Comparison of ENCODE assay signal across 9 mouse cellular contexts in genomic region chr11:119206562-119206961, GRCm38 (mm10). TPM values are rescaled to one million over a fixed set of nuclear protein-coding genes. Genes with fewer than 3 reads are reported as not detected.
DNase-seq lines count a peak whose midpoint lies in the region; ATAC-seq and TF ChIP-seq lines count a peak whose summit lies in the region.
"Had no signal": no experiment of that assay in that cellular context is flagged by ENCODE, and none has a peak within 500 bp of the region (broad histone marks: within the 10 kb centered on the region; RNA-seq: fewer than 3 reads in every experiment).

No protein-coding gene starts in this region.

- no peak for TF ChIP-seq POLR2A in liver, adult 2 months (IDR thresholded peaks at IDR 0.05; ENCODE audit: extremely low read depth, insufficient read depth, low read length)

- H3K4me3 ChIP-seq in forebrain, embryonic 14.5 days (ENCODE audit: low read depth, low read length) = no peak overlapping the region
- no peak overlapping the region for H3K4me3 ChIP-seq in forebrain, embryonic 12.5 days (replicated peaks)
- H3K4me3 ChIP-seq in liver, adult 2 months (ENCODE audit: insufficient read depth, low read depth, low read length) = no peak overlapping the region
- H3K4me3 ChIP-seq: hindbrain, embryonic 15.5 days had no signal

- no peak overlapping the region for H3K27ac ChIP-seq in forebrain, embryonic 14.5 days (ENCODE audit: low read depth, low read length)
- no peak overlapping the region for H3K27ac ChIP-seq in forebrain, embryonic 12.5 days
- no peak overlapping the region for H3K27ac ChIP-seq in liver, adult 2 months (replicated peaks; ENCODE audit: insufficient read depth, low read depth, low read length)
- H3K27ac ChIP-seq: hindbrain, embryonic 15.5 days had no signal

- ATAC-seq in forebrain, embryonic 14.5 days = no peak
- no peak for ATAC-seq in forebrain, embryonic 12.5 days (ENCODE audit: low FRiP score)

- intact Hi-C loops in heart, postnatal 14 days (cut with DNase I) = loop anchor here (2.0 kb wide), 1 partner anchor 42 kb away; no protein-coding TSS in a partner anchor

- H3K4me1 ChIP-seq in forebrain, embryonic 14.5 days (ENCODE audit: control insufficient read depth, insufficient read depth, low read length) = peaks cover 14% of the 10 kb centered on the region
- H3K4me1 ChIP-seq in forebrain, embryonic 12.5 days = peaks cover 8% of the 10 kb centered on the region
- H3K4me1 ChIP-seq in liver, adult 2 months (ENCODE audit: control insufficient read depth, insufficient read depth, low read length) = no peaks in the 10 kb centered on the region

- no peak overlapping the region for H3K4me2 ChIP-seq in forebrain, embryonic 14.5 days (ENCODE audit: low read length)
- no peak overlapping the region for H3K4me2 ChIP-seq in forebrain, embryonic 12.5 days
- H3K4me2 ChIP-seq: hindbrain, embryonic 15.5 days had no signal

- H3K36me3 ChIP-seq in forebrain, embryonic 14.5 days (ENCODE audit: control insufficient read depth, insufficient read depth, low read length) = peaks cover 45% of the 10 kb centered on the region
- H3K36me3 ChIP-seq in forebrain, embryonic 12.5 days (replicated peaks) = peaks cover 63% of the 10 kb centered on the region
- H3K36me3 ChIP-seq in liver, adult 2 months (ENCODE audit: control insufficient read depth, insufficient read depth, low read length) = no peaks in the 10 kb centered on the region

- no peaks in the 10 kb centered on the region for H3K27me3 ChIP-seq in forebrain, embryonic 14.5 days (replicated peaks; ENCODE audit: control insufficient read depth, insufficient read depth, low read length)
- H3K27me3 ChIP-seq in forebrain, embryonic 12.5 days = no peaks in the 10 kb centered on the region
- no peaks in the 10 kb centered on the region for H3K27me3 ChIP-seq in liver, adult 2 months (ENCODE audit: control insufficient read depth, insufficient read depth, low read length)
- H3K27me3 ChIP-seq: hindbrain, embryonic 15.5 days had no signal

- no peak overlapping the region for H3K9ac ChIP-seq in forebrain, embryonic 14.5 days (ENCODE audit: low read length)
- no peak overlapping the region for H3K9ac ChIP-seq in forebrain, embryonic 12.5 days
- H3K9ac ChIP-seq in liver, adult 2 months (ENCODE audit: low read depth, low read length) = no peak overlapping the region
- H3K9ac ChIP-seq: hindbrain, embryonic 15.5 days had no signal

- TF ChIP-seq CTCF in liver, adult 2 months (IDR thresholded peaks at IDR 0.05; ENCODE audit: low read depth, low read length) = peak; percentile 98

- peak; percentile 68 for DNase-seq in forebrain, embryonic 14.5 days (ENCODE audit: low spot score)
- DNase-seq in right cerebral cortex, adult 2 months (ENCODE audit: low spot score in 2 of 2) = peak; percentile 67 to 74
- no peak for DNase-seq in right cerebral cortex, postnatal 25 days
- DNase-seq in cerebellum, adult 9-11 months = peak; percentile 79
- peak; percentile 81 to 84 for DNase-seq in heart, postnatal 14 days
- DNase-seq in liver, adult 2 months (ENCODE audit: extremely low read depth, low read depth, low spot score) = peak; percentile 58
- DNase-seq in right cerebral cortex, postnatal 14 days = peak; percentile 64

- no peaks in the 10 kb centered on the region; the same call in 1 of the 2 replicates for H3K79me2 ChIP-seq in liver, adult 2 months (ENCODE audit: control insufficient read depth, insufficient read depth, low read length)

- no peaks in the 10 kb centered on the region for H3K9me3 ChIP-seq in forebrain, embryonic 14.5 days (replicated peaks; ENCODE audit: control insufficient read depth, low read length)
- H3K9me3 ChIP-seq in forebrain, embryonic 12.5 days = no peaks in the 10 kb centered on the region
- H3K9me3 ChIP-seq: hindbrain, embryonic 15.5 days had no signal

- 29% methylated on average over 5 of the region's 5 CpGs for WGBS in forebrain, embryonic 14.5 days
- WGBS in forebrain, embryonic 12.5 days = 31% methylated on average over 5 of the region's 5 CpGs
- WGBS in liver, adult 2 months = 26% methylated on average over 5 of the region's 5 CpGs

RNA-seq across cellular contexts. Expression of gene Tbc1d16, which starts 21.7 kb away (rescaled TPM):
- 24.6 and 35.8 TPM in 2 replicates for polyA plus RNA-seq in forebrain, embryonic 14.5 days (2014; fragmentation: Nextera tagmentation; extraction: Ambion mirVana)
- 28.0 and 28.1 TPM in 2 replicates for polyA plus RNA-seq in forebrain, embryonic 12.5 days (2016; fragmentation: Nextera tagmentation; extraction: Ambion mirVana)
- total RNA-seq in heart, postnatal 14 days (2021) = 10 to 100 TPM; 68.5 to 68.7 TPM
- 4.6 and 5.5 TPM in 2 replicates for total RNA-seq in liver, adult 2 months (2014; rRNA removed)
- polyA plus RNA-seq in liver, adult 2 months (2012; rRNA removed) = 8.5 and 9.5 TPM in 2 replicates

RNA-seq across cellular contexts. Expression of gene Ccdc40, which starts 21.8 kb away (rescaled TPM):
- polyA plus RNA-seq in forebrain, embryonic 14.5 days (2014; fragmentation: Nextera tagmentation; extraction: Ambion mirVana) = 11.0 and 12.5 TPM in 2 replicates
- polyA plus RNA-seq in forebrain, embryonic 12.5 days (2016; fragmentation: Nextera tagmentation; extraction: Ambion mirVana) = 20.7 TPM in 2 replicates
- total RNA-seq in heart, postnatal 14 days (2021) = under 1 TPM; 0.15 to 0.31 TPM
- 0.07 and 0.09 TPM in 2 replicates for total RNA-seq in liver, adult 2 months (2014; rRNA removed)
- polyA plus RNA-seq in liver, adult 2 months (2012; rRNA removed) = 0.04 TPM in 1 of 2 replicates, not detected in the other

Comparison
In these comparisons a context has a peak if more than half of its experiments do, and no peak if none do; other contexts are left out.
1. RNA of gene Ccdc40, which starts 21.8 kb away (polyA plus RNA-seq): 20.7 TPM in forebrain, embryonic 12.5 days and 11.0 to 12.5 TPM in forebrain, embryonic 14.5 days; 0.04 TPM in liver, adult 2 months; every median in the first group is over 10 times any median in the second.